Mouse (Mus musculus): ENCODE measurements around the gene Ddah2. TPM values are rescaled to one million over a fixed set of nuclear protein-coding genes. Genes with fewer than 3 reads are reported as not detected.

The Ddah2 gene
- polyA plus RNA-seq, 2 experiments from 2014 or later = 0.36 to 1.8 TPM

DNA sequence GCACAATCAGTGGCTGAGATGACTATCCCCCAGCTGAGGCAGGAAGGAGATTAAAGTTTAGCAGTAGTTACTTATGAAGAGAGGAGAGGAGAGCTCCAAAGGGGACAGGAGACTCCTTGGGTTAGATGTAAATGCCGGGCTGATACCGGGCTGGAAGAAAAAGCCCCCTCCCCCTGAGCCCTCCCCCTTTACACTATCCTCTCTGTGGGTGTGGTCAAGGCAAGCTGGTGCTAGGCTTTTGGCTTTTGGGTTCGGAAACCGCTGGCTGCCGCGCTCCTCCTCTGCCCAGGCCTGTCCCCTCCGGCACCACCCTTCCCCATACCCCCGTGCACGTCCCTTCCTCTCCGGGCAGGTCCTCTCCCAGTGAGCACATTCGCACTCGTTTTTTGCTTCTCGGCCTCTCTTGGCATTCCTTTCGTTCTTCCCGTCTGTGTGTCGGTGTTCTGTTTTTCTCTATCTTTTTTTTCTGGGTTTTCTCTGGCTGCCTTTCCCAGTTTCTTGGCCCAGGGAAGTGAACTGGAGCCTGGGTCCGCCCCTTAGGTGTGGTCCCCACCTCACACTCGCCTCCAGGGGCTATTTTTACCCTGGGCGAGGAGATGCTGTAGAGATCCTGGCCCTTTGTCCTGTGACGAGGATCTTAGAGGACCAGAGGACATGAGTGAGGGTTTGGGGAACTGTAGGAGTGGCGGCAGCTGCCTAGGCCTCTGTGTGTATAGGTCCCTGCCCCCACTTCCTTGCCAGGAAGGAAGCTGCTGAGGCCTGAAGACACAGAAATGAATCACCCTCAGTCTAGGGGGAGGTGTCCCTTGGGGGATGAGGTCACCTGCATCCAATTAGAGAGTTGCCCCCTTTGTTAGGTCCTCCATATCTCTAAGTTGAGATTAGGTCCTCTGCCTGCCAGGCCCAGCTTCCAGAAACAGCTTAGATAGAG, 7.4 kb upstream of the Ddah2 start:
- ATAC-seq = peak; percentile 91

DNA sequence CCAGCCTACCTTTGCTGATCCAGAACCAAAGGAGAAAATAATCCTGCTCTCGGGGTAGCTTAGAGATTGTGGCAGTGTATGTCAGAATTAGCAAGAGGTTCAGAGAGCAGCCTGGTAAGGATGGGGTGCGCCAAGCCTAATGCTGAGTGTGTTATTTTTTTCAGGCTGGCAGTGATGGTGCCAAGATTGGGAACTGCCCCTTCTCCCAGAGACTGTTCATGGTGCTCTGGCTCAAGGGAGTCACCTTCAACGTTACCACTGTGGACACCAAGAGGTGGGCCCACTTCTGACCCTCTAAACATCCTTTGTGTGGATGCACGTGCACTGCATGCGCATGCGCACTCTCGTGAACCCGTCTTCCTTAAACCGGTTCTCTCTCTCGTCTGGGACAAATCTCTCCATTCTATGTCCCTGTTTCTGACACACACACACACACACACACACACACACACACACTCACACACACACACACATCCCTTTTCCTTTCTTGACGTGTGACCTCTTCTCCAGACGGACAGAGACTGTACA, 6.5 kb upstream of the Ddah2 start:
- ATAC-seq = no peak

DNA sequence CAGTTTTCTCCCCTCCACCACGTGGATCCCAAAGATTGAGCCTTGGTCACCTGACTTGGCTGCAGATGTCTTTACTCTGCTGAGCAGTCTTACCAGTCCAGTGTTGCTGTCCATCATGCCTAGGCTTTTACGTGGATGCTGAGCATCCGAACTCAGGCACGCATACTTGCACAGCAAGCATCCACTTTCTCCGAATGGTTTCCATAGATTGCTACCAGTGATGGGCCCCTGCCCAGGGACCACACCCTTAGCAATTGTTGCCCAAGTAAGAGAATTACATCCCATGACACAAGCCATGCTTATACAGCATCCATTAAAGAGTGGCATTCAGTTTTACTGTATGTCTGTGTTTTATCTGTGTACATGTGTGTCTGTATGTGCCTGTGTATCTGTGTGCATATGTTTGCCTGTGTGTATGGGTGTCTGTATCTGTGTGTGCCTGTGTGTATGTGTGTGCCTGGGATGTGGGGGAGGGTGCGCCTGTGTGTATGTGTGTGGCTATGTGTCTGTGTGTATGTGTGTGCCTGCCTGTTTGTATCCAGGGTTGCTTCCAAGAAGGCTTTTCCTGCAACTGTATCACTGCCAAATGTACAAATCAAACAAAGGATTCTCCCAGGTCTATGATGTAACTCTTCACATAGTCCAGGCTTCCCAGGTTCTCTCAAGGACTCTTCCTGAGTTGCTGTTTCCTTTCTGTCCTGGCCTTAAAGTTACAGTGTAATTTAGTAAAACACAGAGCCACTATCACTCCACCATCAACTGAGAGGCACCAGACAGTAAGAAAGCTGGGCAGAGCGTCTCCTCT, 2.9 kb upstream of the Ddah2 start:
- ATAC-seq = no peak

DNA sequence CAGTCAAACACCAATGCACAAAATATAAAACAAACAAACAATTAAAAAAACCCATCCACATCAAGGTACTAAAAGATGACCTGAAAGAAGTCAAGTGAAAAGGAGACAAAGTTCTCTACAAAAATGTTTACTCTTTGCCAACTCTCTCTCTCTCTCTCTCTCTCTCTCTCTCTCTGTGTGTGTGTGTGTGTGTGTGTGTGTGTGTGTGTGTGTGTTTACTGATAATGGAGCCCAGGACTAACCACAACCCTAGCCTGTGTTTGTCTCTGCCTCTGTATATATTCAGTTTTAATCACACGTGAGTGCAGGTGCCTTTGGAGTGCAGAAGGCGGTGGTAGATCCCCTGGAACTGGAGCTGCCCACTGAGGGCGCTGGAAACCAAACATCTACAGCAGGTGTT, 1.7 kb upstream of the Ddah2 start:
- no peak for ATAC-seq

DNA sequence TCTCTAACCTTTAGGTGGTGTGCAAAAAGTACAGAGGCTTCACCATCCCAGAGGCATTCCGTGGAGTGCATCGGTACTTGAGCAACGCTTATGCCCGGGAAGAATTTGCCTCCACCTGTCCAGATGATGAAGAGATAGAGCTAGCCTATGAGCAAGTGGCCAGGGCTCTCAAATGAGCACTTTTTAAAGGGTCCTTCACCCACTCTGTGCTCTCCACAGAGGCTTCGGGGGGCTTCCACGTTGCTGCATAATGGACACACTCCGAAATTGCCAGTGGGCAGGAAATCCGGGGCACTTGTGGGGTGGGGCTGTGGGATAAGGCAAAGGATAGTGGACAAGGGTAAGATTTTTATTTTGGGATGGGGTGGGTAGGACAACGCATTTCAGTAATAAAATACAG, 519 bp upstream of the Ddah2 start:
- no peak for ATAC-seq

DNA sequence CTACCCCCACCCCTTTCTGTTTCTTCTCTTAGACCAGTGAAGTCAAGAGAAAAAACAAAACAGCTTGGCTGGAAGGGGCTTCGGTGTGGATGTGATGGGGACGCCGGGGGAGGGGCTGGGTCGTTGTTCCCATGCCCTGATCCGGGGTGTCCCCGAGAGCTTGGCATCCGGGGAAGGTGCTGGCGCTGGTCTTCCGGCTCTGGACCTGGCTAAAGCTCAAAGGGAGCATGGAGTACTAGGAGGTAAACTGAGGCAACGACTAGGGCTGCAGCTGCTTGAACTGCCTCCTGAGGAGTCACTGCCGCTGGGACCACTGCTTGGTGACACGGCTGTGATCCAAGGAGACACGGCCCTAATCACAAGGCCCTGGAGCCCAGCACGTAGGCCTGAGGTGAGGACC, 1.2 kb downstream of the Ddah2 start:
- ATAC-seq = no peak

DNA sequence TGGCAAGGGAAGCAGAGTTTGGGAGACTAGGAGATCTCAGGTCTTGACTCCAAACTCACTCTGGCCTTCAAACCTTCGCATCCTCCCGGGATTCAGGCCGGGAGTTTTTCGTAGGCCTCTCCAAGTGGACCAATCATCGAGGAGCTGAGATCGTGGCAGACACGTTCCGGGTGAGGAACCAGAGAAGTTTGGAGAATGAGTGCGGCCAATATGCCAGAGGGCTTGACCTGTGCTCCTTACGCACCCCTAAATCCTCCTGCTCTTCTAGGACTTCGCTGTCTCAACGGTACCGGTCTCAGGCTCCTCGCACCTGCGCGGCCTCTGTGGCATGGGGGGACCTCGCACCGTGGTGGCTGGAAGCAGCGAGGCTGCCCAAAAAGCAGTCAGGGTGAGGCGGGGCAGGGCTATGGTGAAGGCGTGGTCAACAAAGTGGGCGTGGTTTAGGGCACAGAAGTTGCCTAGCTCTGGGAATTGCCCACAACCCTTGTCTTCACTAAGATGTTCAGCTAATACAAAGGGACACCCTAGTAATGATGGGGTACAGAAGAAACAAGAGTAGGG, 2.0 kb downstream of the Ddah2 start:
- no peak for ATAC-seq

DNA sequence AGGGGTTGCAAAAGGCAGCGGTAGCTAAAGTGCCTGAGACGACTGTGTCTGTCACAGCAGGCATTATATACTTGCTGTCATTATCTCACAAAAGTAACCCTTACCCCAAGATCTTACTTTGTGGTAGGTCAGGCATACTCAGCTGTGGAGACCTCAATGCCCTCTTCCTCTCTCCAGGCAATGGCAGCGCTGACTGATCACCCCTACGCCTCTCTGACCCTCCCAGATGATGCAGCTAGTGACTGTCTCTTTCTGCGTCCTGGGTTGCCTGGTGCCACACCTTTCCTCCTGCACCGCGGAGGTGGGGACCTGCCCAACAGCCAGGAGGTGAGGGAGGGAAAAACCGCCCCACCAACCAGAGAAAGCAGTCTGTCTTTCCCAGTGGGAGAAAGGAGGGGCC, 2.5 kb downstream of the Ddah2 start:
- ATAC-seq = no peak

DNA sequence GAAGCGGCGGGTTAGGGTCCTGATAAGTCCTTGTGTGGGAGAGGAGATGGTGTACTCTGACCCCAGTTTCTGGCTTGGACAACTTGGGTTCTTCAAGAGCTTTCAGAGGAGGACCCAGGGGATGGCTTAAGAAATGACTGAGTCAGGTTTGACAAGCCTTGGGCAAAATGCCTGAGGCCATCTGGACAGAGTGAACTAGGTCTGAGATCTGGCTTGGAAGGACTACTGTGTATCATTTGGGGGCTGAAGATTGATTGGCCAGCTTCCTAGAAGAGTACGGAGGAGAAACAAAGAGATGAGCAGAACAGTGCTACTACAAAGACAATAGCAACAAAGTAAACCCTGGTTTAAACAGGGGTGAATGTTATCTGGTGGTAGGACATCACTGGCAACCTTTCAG, 4.6 kb downstream of the Ddah2 start:
- no peak for ATAC-seq

DNA sequence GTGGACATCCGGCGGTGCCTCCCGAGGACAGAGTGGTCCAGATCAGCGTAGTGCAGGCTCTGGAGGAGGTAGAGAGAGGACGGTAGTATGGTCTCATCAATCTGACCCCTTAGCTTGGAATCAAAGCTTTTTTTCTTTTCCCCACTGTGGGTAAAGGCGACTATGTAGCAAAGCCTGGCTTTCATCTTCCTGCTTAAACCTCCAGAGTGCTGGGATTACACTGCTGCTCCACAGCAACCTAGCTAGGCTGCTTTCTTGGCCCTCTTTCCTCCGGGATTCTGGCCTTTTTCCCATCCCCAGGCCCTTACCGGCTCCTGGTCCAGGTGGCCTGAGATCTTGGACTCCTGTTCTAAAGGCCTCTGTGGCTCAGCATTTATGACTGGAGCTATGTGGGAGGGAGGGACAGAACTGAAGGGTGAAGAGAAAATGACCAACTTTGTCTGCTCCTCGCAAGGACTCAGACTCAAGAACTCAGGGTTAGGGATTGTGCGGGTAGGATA, 5.6 kb downstream of the Ddah2 start:
- no peak for ATAC-seq

DNA sequence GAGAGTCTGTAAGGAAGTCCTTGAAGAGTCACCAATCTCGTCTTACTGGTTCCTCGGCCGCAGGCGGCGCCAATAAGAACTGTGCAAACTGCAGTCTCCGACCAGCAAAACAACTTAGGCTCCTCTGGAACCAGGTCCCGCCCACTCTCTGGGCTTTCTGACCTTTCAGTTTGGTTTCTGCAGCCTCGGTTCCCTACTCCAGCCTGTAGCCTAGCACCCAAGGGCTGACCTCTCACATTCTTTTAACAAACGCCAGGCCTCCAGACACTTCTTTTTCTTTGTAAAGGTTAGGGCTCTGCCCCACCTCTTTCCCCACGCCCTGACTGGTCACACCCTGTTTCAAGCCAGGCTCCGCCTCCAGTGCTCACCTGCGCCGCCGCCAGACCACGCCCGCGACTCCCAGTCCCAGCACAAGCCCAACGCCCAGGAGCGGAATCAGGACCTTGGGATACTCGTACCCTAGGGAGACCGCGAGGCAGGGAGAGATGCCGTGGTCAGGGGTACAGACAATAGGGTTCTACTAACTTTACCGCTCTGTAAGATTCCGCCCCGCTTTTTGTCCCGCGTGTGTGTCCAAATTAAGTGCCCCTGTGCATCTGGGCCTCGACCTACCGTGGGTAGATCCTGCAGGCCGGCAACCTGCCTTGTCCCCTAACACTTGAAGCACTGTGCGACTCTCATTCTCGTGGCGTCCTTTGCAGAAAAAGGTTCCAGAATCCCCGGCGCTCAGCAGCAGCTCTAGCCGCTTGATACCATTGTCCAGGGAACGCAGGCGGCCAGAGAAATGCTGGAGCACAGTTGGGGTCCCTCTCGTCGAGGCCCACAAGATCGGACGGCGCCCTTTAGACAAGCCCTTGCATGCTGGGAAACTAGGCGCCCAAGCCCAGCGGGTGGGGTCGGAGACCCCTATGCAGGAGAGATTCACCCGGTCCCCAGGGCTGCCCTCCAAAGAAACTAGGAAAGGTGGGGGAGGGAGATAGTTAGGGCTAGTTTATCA, 6.4 kb downstream of the Ddah2 start, which contains the start of gene Ly6g6c:
TSS of gene Ly6g6c (plus strand) at position 438 of the 997 bp plus-strand sequence.
- ATAC-seq = peak; percentile 23

DNA sequence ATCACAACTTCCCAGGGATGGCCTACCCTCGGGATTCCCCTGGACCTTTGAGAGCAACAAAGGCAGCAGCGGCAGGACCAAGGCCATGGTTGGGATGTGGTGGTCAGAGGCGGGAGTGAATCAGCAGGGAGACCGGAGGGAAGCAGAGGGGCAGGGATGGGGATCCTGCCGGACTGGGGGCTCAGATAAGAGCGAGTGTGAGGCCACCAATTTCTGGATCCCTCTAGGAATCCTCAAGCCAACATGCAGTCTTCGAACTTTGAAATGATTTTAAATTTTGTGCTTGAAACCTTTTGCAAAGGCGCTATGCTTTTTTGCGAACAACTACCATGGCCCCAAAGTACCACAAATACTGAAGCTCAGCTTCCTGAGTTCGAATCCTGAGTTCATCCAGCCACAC, 7.2 kb downstream of the Ddah2 start, which contains the start of gene Mpig6b:
TSS of gene Mpig6b (minus strand) at position 101 of the 400 bp plus-strand sequence.
- no peak for ATAC-seq

DNA sequence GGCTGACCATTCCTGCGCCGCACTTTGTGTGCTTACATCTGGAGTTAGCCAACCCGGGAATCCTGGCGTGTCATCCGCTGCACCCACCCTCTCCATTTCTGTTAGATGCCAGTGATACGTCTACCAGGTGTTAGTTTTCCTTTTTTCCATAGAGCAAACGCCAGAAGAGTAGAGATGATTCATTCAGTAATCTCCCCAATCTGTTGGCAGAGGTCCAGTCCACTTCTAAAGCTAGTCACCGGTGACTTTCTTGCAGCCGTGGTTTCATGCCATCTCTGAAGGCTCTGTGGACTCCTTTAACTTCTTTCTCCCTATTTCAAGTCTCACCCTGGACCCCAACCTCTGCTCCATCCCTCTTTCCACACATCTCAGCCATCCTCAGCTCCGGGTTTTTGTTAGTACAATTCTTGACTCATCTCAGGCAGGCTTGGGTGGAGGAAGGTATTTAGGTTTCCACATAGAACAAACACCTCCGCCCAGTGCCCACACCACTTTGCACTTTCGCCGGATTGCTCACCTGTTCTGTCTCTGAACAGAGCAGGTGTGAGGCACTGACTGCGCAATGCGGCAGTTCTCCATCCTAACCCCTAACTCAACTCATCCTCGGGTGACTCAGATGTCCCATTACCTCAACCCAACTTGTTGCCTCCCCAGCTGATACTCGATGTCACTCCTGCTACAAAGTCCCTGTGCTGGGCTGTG, 9.5 kb downstream of the Ddah2 start:
- no peak for ATAC-seq

DNA sequence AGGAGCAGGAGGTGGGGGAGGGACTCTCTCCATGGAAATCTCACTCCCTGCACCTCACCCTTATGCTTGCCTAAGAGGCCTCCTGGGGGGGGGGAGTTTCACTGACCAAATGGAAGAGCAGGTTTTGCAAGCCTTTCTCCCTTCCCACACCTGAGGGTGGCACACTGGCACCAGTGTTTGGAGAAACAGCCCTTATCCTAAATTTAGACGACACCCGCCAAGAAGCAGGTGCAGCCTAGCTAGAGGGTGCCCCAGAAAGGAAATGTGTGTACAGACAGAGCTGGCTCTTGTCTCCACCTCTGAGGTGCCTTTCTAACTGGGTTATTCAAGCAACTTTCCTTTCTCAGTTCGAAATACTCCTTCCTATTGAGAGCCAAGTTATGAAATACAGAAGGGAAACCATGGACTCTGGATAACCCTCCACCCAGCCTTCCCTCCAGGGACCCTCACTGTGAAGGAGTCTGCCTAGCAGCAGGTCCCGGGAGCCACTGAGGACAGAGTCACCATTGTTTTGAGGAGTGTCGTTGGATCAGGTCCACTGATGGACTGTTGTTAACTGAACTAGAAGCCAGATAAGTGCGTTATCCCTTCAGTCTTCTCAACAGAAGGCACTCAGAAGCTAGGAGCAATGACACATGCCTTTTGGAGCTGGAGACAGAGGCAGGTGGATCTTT, 11.9 kb downstream of the Ddah2 start:
- no peak for ATAC-seq

DNA sequence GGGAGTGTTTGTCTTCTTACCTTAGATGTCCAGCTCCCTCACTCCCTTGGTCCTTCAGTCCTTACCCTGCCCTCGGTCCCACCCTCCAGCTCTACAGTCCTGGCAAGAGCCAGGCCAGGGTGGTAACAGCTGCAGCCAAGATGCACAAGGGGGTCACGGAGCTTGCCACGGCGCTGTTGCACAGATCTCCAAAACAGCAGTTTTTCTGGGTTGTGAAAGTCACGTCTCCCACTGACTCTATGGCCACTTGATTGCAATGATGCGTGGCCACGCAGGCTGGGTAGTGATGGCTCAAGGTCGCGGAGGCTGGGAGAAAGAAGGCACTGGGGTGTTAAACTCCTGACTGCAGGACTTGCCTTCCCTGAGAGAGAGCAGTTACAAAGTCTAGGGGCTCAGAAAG, 12.6 kb downstream of the Ddah2 start:
- no peak for ATAC-seq

DNA sequence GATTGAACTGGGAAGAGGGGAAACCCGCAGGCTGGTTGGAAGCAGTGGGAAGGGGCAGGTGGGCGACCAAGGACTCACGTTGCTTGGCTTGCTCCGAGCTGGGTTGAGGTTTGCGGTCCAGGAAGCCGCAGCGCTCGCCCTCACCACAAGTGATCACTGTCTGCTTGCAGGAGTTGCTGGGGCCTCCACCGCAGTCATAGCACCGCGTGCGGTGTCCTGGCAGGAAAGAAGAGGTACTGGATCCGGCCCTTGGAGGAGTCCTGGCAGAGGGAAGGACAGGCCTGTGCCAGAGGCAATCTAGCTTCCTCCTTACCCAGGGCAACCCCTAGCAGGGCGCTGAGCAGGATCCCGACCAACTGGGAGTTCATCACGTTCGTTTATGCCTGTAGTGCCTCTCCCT, 15.3 kb downstream of the Ddah2 start:
- no peak for ATAC-seq

DNA sequence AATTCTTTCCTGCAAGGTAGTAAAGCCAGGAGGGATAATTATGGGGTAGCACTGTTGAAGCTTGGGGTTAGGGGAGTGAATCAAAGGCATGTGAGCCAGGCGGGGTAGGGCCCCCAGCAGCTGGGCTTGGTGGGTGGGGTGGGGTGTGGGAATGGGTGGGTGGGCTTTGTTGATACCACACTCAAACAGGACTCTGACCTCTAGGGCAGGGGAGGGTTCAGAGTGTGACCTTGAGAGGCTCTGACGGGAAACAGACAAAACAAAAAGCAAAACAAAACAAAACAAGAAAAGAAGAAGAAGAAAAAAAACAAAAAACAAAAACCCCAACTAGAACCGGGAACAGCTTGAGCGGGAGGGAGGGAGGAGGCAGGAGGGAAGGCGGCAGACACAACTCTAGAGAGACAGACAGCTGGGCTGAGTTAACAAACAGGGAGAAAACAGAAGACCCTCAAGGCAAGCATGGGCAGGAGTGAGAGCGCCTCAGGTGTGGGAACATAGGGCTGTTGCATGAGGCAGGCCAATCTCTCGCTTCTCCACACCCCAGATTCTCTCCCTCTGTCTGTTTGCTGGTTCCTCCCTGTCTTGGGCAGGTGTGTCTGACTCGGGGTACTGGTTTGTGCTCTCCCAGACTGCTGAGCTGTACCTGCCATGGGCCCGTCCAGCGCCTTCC, 17.8 kb downstream of the Ddah2 start, which contains the start of gene Ly6g6e:
TSS of gene Ly6g6e (plus strand) at position 396 of the 670 bp plus-strand sequence.
- ATAC-seq = no peak

DNA sequence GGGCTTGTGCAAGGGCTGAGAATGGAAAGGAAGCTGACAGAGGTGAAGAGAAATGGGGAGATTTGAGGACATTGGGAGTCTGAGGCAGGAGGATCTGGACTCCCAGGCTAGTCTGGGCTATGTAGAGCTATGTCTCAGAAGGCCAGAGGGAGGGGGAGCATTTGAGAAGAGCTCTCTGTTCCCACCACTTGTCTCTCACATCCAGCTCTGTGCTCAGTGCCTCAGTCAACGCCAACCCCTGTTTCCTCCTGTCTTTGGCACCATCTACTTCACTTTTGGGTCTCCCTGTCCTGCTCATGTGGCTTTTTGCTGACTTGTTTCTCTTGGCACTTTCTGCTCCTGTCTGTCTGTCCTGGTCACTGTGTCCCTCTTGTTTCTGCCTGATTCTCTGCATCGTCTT, 18.4 kb downstream of the Ddah2 start:
- no peak for ATAC-seq

DNA sequence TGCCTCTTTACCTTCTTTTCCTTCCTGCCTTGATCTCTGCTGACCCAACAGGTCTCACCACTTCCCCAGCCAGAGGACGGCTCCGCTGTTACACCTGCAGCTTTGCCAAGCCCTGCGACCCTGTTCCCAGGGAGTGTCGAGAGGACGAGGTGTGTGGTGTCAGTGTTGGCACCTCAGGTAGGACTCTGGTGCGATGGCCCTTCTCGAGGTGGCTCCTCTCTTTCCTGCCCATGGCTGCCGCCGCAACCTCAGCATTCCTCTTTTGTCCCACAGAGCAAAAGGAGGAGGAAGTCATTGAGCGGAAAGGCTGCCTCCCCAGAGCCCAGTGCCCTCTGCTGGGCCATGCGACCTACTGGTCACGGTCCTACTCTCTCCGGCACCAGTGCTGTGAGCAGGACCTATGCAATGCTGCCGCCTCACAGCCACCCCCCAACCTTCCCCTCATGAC, 19.0 kb downstream of the Ddah2 start, which contains the start of gene Ly6g6d:
TSS of gene Ly6g6d (minus strand) at position 280 of the 448 bp plus-strand sequence.
- ATAC-seq = no peak

All from activated CD4-positive, CD25-positive, alpha-beta regulatory T cell, adult 4 months (primary cell).